Mouse (Mus musculus): ENCODE measurements around the gene Tada2b.

GRCm38 (mm10) chr5:36451119-36451518, 33.0 kb downstream of the Tada2b start:
- TF ChIP-seq CTCF (IDR thresholded peaks at IDR 0.05) (no peak), POLR2A (IDR thresholded peaks at IDR 0.05; ENCODE audit: insufficient read depth, low read depth, low read length) (no peak), EP300 (IDR thresholded peaks at IDR 0.05; ENCODE audit: insufficient read depth, low read depth, low read length) (no peak)
